Mouse (Mus musculus) cortical plate, adult 2 months (tissue): ENCODE measurements around the gene Ccr1l1.

Source experiments
- CTCF ChIP-seq: fragments of 200-500 bp; IDR thresholded peaks from 2 replicates; pipeline ENCODE4 v1.5.1; 2011; ENCODE audit warnings: mild to moderate bottlenecking, control low read depth, low read length; ENCODE audit not compliant: insufficient read depth; ENCODE audit errors: extremely low read depth
- POLR2A ChIP-seq: fragments of 200-500 bp; IDR thresholded peaks from 2 replicates; pipeline ENCODE4 v1.6.1; 2011; ENCODE audit warnings: mild to moderate bottlenecking, low read length, control low read depth; ENCODE audit not compliant: insufficient read depth; ENCODE audit errors: extremely low read depth

DNA sequence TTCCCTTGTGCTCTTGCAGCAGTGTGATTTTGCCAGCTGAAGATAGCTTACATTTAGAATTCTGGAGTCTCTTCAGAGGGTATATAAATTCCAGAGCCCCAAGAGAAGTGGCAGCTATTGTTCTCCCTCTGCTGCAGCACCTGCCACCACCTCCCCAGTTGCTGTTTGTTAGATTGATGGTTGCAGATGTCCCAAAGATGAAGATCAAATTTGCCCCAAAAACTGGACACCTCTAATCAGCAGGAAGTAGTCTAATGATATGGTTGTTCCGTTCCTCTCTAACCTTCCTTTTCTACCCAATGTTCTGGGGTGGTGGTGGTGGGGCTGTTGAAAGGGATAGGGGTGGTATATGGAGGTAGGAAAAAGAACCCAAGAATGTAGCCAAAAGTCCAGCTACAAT is 4.5 kb upstream of the Ccr1l1 start:
- TF ChIP-seq CTCF (no peak), POLR2A (no peak)
